ENCODE assay signal across 9 mouse cellular contexts in the genomic region with DNA sequence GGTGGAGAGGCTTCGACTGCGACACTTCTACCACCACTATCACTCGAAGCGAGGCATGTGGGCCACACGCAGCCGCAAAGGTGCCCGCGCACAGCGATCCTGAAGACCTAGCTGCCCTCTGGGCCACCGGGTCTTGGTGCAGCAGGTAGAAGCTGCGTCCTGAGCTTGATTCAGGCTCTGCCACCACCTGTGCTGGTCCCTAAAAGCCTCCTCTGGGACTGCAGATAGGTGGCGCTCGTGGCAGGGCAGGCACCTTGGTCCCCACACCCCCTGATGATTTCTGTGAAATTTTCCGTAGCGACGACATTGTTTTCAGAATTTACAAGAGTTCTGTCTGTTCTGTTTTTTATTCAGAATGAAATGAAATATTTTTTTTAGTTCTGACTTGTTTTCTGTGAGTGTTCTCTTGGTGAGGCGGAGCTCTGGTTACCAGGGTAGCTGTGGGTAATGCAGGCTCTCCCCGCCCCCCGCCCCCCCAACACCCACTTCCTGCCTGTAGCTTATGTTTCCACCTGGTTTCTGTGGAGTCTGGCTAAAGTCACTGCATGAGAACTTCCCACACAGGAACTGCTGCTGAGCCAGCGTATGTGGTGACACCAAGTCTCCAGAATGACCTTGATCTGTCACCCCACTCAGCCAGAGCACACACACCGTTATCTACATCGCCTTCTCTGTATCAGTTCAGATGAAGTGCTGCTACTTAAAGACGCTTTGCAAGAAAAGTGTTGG. TPM values are rescaled to one million over a fixed set of nuclear protein-coding genes. Genes with fewer than 3 reads are reported as not detected.
DNase-seq lines count a peak whose midpoint lies in the region; ATAC-seq and TF ChIP-seq lines count a peak whose summit lies in the region.
"Had no signal": no experiment of that assay in that cellular context is flagged by ENCODE, and none has a peak within 500 bp of the region (broad histone marks: within the 10 kb centered on the region; RNA-seq: fewer than 3 reads in every experiment).

No protein-coding gene starts in this region.

- TF ChIP-seq CTCF in brain, embryonic 14.5 days (IDR thresholded peaks at IDR 0.05; ENCODE audit: borderline replicate concordance, extremely low read depth, insufficient read depth, insufficient read length), result peak; percentile 43; the same call in 1 of the 2 replicates
- peak; percentile 85; the same call in 1 of the 2 replicates for TF ChIP-seq CTCF in spleen, adult 2 months (IDR thresholded peaks at IDR 0.05; ENCODE audit: extremely low read depth, insufficient read depth, insufficient read length, insufficient replicate concordance)

- H3K27me3 ChIP-seq in heart, embryonic 10.5 days (ENCODE audit: insufficient read depth, poor library complexity, severe bottlenecking), result peaks cover 87% of the 10 kb centered on the region
- H3K27me3 ChIP-seq in spleen, adult 2 months (ENCODE audit: control insufficient read depth, insufficient read depth, low read length), result peaks cover 5% of the 10 kb centered on the region
- peaks cover 6% of the 10 kb centered on the region; the same call in 1 of the 2 replicates for H3K27me3 ChIP-seq in forebrain, embryonic 15.5 days

- 21% methylated on average over 23 of the region's 23 CpGs for WGBS in heart, embryonic 10.5 days
- 7% methylated on average over 23 of the region's 23 CpGs for WGBS in spleen, adult 2 months
- 44% methylated on average over 23 of the region's 23 CpGs for WGBS in forebrain, embryonic 15.5 days

- peak overlapping the region; percentile 19; the same call in 1 of the 2 replicates for H3K4me3 ChIP-seq in heart, embryonic 10.5 days
- peak overlapping the region; percentile 10; the same call in 1 of the 2 replicates for H3K4me3 ChIP-seq in spleen, adult 2 months (ENCODE audit: extremely low read depth, insufficient read depth, insufficient read length)
- H3K4me3 ChIP-seq in forebrain, embryonic 15.5 days, result no peak overlapping the region
- H3K4me3 ChIP-seq: stomach, embryonic 15.5 days had no signal

- no peak overlapping the region for H3K9ac ChIP-seq in forebrain, embryonic 15.5 days (replicated peaks)
- H3K9ac ChIP-seq: stomach, embryonic 15.5 days had no signal

- no peaks in the 10 kb centered on the region; the same call in 1 of the 2 replicates for H3K36me3 ChIP-seq in heart, embryonic 10.5 days
- H3K36me3 ChIP-seq in spleen, adult 2 months (ENCODE audit: control insufficient read depth, insufficient read depth, low read length), result no peaks in the 10 kb centered on the region
- peaks cover 18% of the 10 kb centered on the region for H3K36me3 ChIP-seq in forebrain, embryonic 15.5 days
- H3K36me3 ChIP-seq: stomach, embryonic 15.5 days had no signal

- no peaks in the 10 kb centered on the region for H3K9me3 ChIP-seq in heart, embryonic 10.5 days
- H3K9me3 ChIP-seq in forebrain, embryonic 15.5 days, result no peaks in the 10 kb centered on the region
- H3K9me3 ChIP-seq: stomach, embryonic 15.5 days had no signal

- TF ChIP-seq POLR2A in brain, embryonic 14.5 days (IDR thresholded peaks at IDR 0.05; ENCODE audit: borderline replicate concordance, extremely low read depth, insufficient read depth, insufficient read length, poor library complexity, severe bottlenecking), result no peak
- no peak for TF ChIP-seq POLR2A in spleen, adult 2 months (IDR thresholded peaks at IDR 0.05; ENCODE audit: low read depth, low read length)

- DNase-seq in heart, embryonic 10.5 days (ENCODE audit: low spot score), result no peak
- DNase-seq in heart, postnatal 10 days, result no peak
- DNase-seq in A20 (ENCODE audit: low read depth, low spot score) (peak; percentile 74), liver (peak; percentile 54)
- DNase-seq in brain, embryonic 14.5 days (ENCODE audit: low read depth), result no peak
- DNase-seq in spleen, adult 2 months (ENCODE audit: low read depth in 1 of 2, low spot score in 2 of 2), result peak; percentile 58 to 63
- no peak for DNase-seq in frontal cortex, postnatal 36 days (ENCODE audit: low spot score in 2 of 2)

- intact Hi-C loops in heart, postnatal 10 days (cut with DNase I), result loop anchor here (5.0 kb wide), 1 partner anchor 105 kb away; no protein-coding TSS in a partner anchor

- ATAC-seq in forebrain, embryonic 15.5 days (replicated peaks), result no peak

- no peak overlapping the region for H3K27ac ChIP-seq in heart, embryonic 10.5 days
- H3K27ac ChIP-seq in spleen, adult 2 months (ENCODE audit: insufficient read depth, low read length), result peak overlapping the region; percentile 54
- H3K27ac ChIP-seq in forebrain, embryonic 15.5 days (replicated peaks), result no peak overlapping the region
- H3K27ac ChIP-seq: stomach, embryonic 15.5 days had no signal

- peaks cover 17% of the 10 kb centered on the region for H3K4me1 ChIP-seq in heart, embryonic 10.5 days
- peaks cover 4% of the 10 kb centered on the region; the same call in 1 of the 2 replicates for H3K4me1 ChIP-seq in spleen, adult 2 months (ENCODE audit: control insufficient read depth, insufficient read depth, insufficient read length)
- H3K4me1 ChIP-seq in forebrain, embryonic 15.5 days, result peaks cover 19% of the 10 kb centered on the region

- no peak overlapping the region for H3K4me2 ChIP-seq in forebrain, embryonic 15.5 days (replicated peaks)
- H3K4me2 ChIP-seq: stomach, embryonic 15.5 days had no signal

RNA-seq across cellular contexts. Expression of a gene that starts 5.8 kb away (rescaled TPM):
- polyA plus RNA-seq in heart, embryonic 10.5 days (2016; fragmentation: Nextera tagmentation; extraction: Ambion mirVana), result 0.94 and 3.4 TPM in 2 replicates
- total RNA-seq in heart, postnatal 10 days (2021), result under 1 TPM in 1 of 2 experiments, not detected in 1; 0.24 TPM
- polyA plus RNA-seq in brain, embryonic 14.5 days (2012; rRNA removed), result 2.5 and 2.9 TPM in 2 replicates
- 30.1 and 36.7 TPM in 2 replicates for polyA plus RNA-seq in spleen, adult 2 months (2012; rRNA removed)
- polyA plus RNA-seq in forebrain, embryonic 15.5 days (2015; fragmentation: Nextera tagmentation; extraction: Ambion mirVana), result not detected in 2 replicates

RNA-seq across cellular contexts. Expression of a gene that starts 11.3 kb away (rescaled TPM):
- 2.6 and 12.7 TPM in 2 replicates for polyA plus RNA-seq in heart, embryonic 10.5 days (2016; fragmentation: Nextera tagmentation; extraction: Ambion mirVana)
- total RNA-seq in heart, postnatal 10 days (2021), result under 1 TPM in 1 of 2 experiments, not detected in 1; 0.22 TPM
- 151 and 166 TPM in 2 replicates for polyA plus RNA-seq in brain, embryonic 14.5 days (2012; rRNA removed)
- polyA plus RNA-seq in spleen, adult 2 months (2012; rRNA removed), result 0.79 and 1.9 TPM in 2 replicates
- 47.3 and 50.0 TPM in 2 replicates for polyA plus RNA-seq in forebrain, embryonic 15.5 days (2015; fragmentation: Nextera tagmentation; extraction: Ambion mirVana)

RNA-seq across cellular contexts. Expression of a gene that starts 28.2 kb away (rescaled TPM):
- polyA plus RNA-seq in heart, embryonic 10.5 days (2016; fragmentation: Nextera tagmentation; extraction: Ambion mirVana), result 3.0 and 5.7 TPM in 2 replicates
- 1 to 10 TPM; 6.7 to 8.2 TPM for total RNA-seq in heart, postnatal 10 days (2021)
- 1.8 and 2.1 TPM in 2 replicates for polyA plus RNA-seq in brain, embryonic 14.5 days (2012; rRNA removed)
- 35.8 and 45.5 TPM in 2 replicates for polyA plus RNA-seq in spleen, adult 2 months (2012; rRNA removed)
- 1.8 and 2.0 TPM in 2 replicates for polyA plus RNA-seq in forebrain, embryonic 15.5 days (2015; fragmentation: Nextera tagmentation; extraction: Ambion mirVana)

RNA-seq across cellular contexts. Expression of a gene that starts 43.2 kb away (rescaled TPM):
- polyA plus RNA-seq in heart, embryonic 10.5 days (2016; fragmentation: Nextera tagmentation; extraction: Ambion mirVana), result not detected in 2 replicates
- total RNA-seq in heart, postnatal 10 days (2021), result not detected
- polyA plus RNA-seq in brain, embryonic 14.5 days (2012; rRNA removed), result not detected in 2 replicates
- not detected in 2 replicates for polyA plus RNA-seq in spleen, adult 2 months (2012; rRNA removed)
- polyA plus RNA-seq in forebrain, embryonic 15.5 days (2015; fragmentation: Nextera tagmentation; extraction: Ambion mirVana), result not detected in 2 replicates
- polyA plus RNA-seq: stomach, embryonic 15.5 days had no signal

RNA-seq across cellular contexts. Expression of a gene that starts 45.4 kb away (rescaled TPM):
- 0.42 and 0.97 TPM in 2 replicates for polyA plus RNA-seq in heart, embryonic 10.5 days (2016; fragmentation: Nextera tagmentation; extraction: Ambion mirVana)
- total RNA-seq in heart, postnatal 10 days (2021), result under 1 TPM; 0.10 to 0.14 TPM
- 0.44 and 1.4 TPM in 2 replicates for polyA plus RNA-seq in brain, embryonic 14.5 days (2012; rRNA removed)
- polyA plus RNA-seq in spleen, adult 2 months (2012; rRNA removed), result 0.02 and 0.23 TPM in 2 replicates
- 0.09 TPM in 1 of 2 replicates, not detected in the other for polyA plus RNA-seq in forebrain, embryonic 15.5 days (2015; fragmentation: Nextera tagmentation; extraction: Ambion mirVana)

Comparison
In these comparisons a context has a peak if more than half of its experiments do, and no peak if none do; other contexts are left out.
1. DNase-seq: peak in A20 (single experiment), liver (single experiment) and spleen, adult 2 months (2 of 2); none in heart, embryonic 10.5 days (single experiment), heart, postnatal 10 days (0 of 2), brain, embryonic 14.5 days (single experiment) and frontal cortex, postnatal 36 days (0 of 2).